Mouse (Mus musculus) frontal cortex, postnatal 10 days (tissue): ENCODE results near the gene Grsf1.

Experiments used
- DNase-seq, 2 experiments: peaks; one replicate each; pipeline ENCODE4 v3.0.0; 2022; ENCODE audit warnings: low spot score in 2 of 2, mixed read lengths in 1 of 2

The Grsf1 gene

GRCm38 (mm10) chr5:88688583-88689187 is 12.7 kb upstream of the Grsf1 start:
- DNase-seq: no peak

- no peak for DNase-seq
Observed at GRCm38 (mm10) chr5:88687996-88688406, 12.0 kb upstream of the Grsf1 start.

DNA sequence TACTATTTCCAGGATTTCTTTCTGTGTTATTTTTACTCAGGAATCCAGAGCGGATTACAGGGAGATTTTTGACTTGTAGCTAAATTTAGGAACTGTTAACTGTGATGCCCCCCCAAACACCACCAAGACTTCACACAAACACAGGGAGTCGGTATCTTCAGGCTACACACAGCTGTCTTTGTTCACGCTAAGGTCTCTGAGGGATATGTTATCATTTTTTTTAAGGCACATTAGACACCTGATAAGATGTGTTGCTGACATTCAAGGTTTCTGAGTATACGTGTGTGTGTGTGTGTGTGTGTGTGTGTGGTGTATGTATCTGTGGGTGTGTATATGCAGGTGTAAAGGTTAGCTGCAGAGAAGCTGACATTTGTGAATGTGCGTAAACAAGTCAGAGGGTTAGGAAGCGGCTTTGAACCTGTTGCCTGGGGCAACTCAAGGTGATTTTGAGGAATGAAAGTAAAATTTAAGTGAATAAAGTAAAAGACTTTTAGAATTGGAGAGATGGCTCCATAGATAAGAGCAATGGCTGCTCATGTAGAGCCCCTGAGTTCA is 9.9 kb upstream of the Grsf1 start:
- no peak for DNase-seq

DNA sequence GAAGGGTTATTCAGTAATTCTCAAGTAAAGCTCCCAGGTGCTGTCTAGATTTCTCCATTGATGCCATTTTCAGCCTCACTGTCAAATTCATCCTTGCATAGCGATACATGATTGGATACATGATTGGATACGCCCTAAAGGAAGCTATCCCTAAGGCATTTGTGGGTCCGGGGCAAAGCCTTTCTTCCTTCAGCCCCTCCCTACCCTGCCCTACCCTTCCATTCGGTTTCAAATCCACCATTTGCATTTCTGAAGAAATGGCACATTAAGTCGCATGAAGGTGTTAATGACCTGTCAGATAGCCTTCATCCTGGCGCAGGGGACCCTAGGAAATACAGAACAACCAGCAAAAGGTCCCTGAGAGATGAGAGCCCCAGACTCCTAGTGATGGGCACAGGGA is 9.3 kb upstream of the Grsf1 start:
- DNase-seq: no peak

- no peak for DNase-seq
Observed at GRCm38 (mm10) chr5:88684226-88684625, 8.3 kb upstream of the Grsf1 start.

DNA sequence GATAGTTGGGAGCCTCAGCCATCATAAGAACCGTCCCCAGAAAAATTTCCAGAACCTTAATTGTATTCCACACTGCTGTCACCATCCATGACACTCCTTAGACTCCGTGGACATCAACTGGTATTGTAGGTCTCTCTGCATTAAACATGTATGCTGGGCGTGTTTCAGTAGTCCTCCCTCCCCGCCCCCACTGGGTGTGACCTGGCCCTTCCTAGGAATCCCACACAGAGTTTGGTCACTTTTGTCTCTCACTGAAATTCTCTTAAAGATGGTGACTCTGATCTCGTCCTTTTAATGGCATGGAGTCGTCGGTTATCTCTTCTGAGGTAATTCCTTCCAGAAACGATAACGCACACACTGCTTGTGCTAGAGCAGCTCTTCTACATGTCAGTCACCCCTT is 7.7 kb upstream of the Grsf1 start:
- DNase-seq: no peak

- no peak for DNase-seq
Observed at GRCm38 (mm10) chr5:88680567-88680966, 4.6 kb upstream of the Grsf1 start.

GRCm38 (mm10) chr5:88679341-88679740 is 3.4 kb upstream of the Grsf1 start:
- no peak for DNase-seq

GRCm38 (mm10) chr5:88678929-88679328 is 3.0 kb upstream of the Grsf1 start:
- DNase-seq: no peak

- DNase-seq: peak; percentile 24 to 35
Observed at GRCm38 (mm10) chr5:88674703-88675442, 1.1 kb downstream of the Grsf1 start.

- DNase-seq: no peak
Observed at GRCm38 (mm10) chr5:88663875-88664274, 12.1 kb downstream of the Grsf1 start.

- no peak for DNase-seq
Observed at GRCm38 (mm10) chr5:88663151-88663550, 12.8 kb downstream of the Grsf1 start.

GRCm38 (mm10) chr5:88657868-88658267 is 18.1 kb downstream of the Grsf1 start:
- DNase-seq: no peak

GRCm38 (mm10) chr5:88652589-88652988 is 23.4 kb downstream of the Grsf1 start:
- no peak for DNase-seq

DNA sequence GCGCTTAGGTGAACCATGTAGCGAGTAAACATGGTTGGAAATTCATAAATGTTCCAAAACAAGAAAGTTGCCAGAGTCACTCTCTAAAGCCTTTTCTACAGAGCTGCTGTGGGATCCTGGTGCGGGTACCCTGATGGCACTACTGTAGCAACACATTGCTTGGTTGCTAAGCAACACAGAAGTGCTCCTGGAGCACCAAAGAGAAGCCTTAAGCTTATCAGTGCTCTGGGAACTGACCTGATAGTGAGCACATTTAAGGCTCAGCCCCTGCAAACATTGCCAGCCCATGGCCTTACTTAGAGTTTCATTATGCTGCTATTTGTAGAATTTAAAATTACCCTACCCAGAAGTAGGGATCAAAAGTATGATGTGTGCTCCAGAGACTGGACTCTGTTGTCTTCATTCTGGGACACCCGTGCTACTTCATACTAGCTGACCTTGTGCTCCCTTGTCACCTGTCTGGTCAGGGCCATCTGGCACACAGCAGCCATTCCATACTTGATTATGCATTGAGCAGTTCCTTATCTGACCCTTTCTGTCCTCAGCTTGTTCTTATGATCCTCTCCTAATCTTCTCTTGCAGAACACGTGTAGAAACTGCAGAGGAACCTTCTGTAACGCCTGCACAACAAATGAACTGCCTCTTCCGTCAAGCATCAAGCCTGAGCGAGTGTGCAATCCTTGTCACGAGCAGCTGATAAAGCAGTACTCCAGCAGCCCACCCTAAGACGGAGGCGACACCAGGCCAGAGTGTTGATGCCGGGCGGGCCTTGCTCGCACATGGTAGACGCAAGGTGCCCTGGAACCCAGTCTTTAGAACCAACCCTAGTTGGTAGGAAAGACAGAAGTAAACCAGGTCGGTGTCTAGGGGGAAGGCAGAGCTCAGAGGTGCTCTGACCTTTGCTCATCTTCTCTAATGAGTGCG is 26.5 kb downstream of the Grsf1 start:
- no peak for DNase-seq

GRCm38 (mm10) chr5:88645405-88645804 is 30.6 kb downstream of the Grsf1 start:
- DNase-seq: no peak

DNA sequence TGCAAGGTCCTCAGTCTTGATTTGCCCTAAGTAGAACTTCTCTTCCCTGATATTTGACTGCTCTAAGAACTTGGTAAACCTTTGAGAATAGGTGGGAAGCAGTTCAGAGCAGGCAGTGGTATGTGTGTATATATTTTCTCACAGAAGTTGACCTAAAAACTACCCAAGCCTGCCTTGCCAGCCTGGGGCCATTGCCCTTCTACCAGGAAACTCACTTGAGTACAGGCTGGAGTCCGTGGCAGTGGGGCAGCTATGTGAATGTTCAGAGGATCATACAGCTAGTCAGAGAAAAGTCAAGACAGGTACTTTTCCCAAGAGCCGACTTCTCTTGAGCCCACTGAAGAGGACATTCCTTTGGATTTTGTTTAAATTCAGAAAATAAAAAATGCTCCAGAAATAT is 31.1 kb downstream of the Grsf1 start:
- no peak for DNase-seq

DNA sequence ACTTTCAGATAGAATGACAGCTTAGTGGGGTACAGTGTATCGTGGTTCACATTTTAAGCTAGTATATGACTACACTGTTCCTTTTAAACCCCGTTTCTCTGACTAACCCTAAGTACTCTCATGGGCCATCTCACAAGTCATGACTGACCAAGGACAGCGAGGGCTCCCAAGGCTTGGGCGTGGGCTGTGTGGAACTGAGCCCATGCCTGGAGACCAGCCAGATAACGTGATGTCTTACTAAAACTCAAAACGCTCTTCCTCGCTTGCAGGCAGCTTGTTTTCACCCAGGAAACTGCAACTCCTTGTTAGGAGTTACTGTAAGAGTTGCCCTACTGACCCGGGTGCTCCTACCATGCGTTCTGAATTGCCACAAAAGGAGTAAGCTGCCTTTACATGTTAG is 32.5 kb downstream of the Grsf1 start:
- DNase-seq: no peak

DNA sequence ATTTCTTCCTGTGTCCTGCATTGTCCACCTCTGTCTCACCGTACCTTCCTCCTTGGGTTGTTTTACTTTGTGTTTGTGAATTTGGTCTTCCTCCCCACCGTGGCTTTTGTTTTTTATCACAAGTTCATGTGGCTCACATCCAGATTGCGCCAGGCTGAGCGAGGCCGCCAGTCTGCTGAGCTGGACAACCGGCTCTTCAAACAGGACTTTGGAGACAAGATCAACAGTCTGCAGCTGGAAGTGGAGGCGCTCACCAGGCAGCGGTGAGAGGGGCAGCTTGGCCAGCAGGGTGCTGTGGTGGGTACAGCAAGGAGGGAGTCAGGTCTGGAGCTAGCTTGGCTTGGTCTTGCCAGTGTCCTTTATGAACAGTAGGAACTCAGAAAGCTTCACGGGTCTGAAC is 33.2 kb downstream of the Grsf1 start:
- DNase-seq: no peak

GRCm38 (mm10) chr5:88634076-88634475 is 41.9 kb downstream of the Grsf1 start:
- DNase-seq: no peak

DNA sequence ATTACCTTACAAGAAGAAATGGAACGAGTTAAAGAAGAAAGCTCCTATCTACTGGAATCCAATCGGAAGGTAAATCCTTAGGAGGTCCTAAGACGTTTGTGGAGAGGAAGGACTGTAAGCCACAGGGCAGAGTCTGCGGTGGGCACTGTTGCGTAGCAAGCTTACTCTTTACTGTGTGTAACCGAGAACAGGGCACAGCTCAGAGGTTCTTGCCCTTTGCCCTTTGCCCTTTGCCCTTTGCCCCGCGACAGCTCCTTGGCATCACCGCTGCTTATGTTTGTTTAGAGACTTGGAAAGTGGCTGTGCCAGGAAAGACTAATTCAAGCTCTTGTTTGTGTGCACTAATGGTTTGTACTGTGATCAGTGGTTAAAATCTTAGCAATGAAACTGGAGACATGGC is 43.5 kb downstream of the Grsf1 start:
- no peak for DNase-seq

DNA sequence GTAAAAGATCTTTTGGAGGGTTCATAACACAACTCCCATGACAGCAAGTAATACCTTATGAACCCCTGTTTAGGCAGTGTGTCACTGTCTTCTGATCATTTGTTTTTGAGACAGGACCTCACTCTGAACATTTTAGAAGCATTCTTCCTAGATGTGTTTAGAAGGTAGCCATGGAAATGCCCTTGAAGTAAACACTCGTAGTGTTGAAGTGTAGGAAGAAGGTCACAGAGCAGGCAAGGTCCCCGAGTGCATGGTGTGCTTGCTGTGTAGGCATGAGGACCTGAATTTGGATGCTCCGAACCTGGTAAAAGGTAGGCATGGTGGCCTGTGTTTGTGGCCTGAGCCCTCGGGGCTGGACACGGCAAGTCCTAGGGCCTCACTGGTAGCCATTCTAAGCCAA is 44.4 kb downstream of the Grsf1 start:
- no peak for DNase-seq
